Mouse (Mus musculus): ENCODE measurements around the gene Eomes. TPM values are rescaled to one million over a fixed set of nuclear protein-coding genes. Genes with fewer than 3 reads are reported as not detected.

Gene Eomes
- polyA plus RNA-seq, 1 experiment from 2014 or later, result 0.07 TPM

DNA sequence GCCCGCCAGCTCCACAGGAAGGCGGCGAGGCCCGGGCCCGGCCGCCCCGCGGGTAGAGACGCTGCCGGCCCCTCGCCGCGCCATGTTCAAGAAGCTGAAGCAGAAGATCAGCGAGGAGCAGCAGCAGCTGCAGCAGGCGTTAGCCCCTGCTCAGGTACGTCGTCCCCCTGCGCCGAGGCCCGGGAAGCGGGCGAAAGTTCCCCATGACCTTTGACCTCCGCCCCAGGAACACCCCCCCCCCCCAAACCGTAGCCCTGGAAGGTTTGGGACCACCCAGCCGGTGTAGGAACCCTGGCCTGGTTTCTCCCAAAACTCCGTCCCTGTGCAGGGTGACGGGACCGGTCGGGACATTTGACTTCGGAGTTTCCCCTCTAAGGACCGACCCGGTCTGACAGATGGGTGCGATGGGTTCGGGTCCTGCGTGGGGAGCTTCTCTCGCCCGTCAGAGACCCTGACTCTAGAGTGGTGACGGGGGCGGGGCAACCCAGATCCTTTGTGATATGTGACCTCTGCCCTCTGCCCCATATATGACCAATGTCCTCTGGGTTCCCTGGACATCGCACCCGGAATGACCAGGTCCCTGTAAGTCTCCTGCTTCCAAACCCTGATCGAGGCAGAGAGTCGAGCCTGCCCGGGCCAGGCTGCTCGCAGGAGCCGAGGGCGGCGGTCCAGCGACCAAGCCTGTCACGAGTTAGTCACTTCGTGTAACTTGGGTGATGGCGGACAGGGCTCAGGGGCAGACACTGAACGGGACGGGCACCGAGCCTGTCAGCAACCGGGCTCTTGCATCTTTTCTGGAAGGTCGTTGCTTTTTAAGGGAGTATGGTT, 28.6 kb downstream of the Eomes start:
- peak; percentile 47 for ATAC-seq (ENCODE audit: low read depth)
- 0% methylated on average over 39 of the region's 57 CpGs for WGBS
- peak overlapping the region; percentile 68 for H3K27ac ChIP-seq (replicated peaks; ENCODE audit: low read depth, low read length)

DNA sequence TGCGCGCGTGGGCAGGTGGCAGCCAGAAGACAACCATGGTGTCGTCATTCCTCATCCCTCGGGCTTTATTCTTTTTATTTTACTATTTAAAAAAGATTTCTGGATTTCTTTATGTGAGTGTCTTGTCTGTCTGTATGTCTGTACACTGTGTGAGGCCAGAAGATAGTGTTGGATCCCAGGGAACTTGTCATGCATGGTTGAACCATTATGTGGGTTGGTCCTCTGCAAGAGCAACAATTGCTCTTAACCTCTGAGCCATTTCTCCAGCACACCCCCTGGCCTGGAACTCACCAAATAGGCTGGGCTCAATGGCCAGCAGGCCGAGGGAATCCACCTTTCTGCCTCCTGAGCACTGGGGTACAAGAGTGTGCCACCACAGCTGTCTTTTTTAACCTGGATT, 29.5 kb downstream of the Eomes start:
- H3K4me2 ChIP-seq (ENCODE audit: low read depth, low read length), result peak overlapping the region; percentile 99
- DNase-seq (ENCODE audit: low spot score) (no peak), ATAC-seq (ENCODE audit: low read depth) (no peak)
- no peaks in the 10 kb centered on the region for H3K36me3 ChIP-seq (ENCODE audit: control insufficient read depth, insufficient read depth, low read length)
- H3K9me3 ChIP-seq (ENCODE audit: control insufficient read depth, low read length), result no peaks in the 10 kb centered on the region
- H3K9ac ChIP-seq (ENCODE audit: low read depth, low read length), result peak overlapping the region; percentile 28; the same call in 1 of the 2 replicates
- 84% methylated on average over 6 of the region's 6 CpGs for WGBS
- H3K4me3 ChIP-seq (ENCODE audit: low read depth, low read length), result peak overlapping the region; percentile 97
- no peak overlapping the region for H3K27ac ChIP-seq (replicated peaks; ENCODE audit: low read depth, low read length)
- peaks cover 17% of the 10 kb centered on the region; the same call in 1 of the 2 replicates for H3K4me1 ChIP-seq (ENCODE audit: control insufficient read depth, insufficient read depth, low read length)
- no peaks in the 10 kb centered on the region for H3K27me3 ChIP-seq (replicated peaks; ENCODE audit: control insufficient read depth, insufficient read depth, low read length)

More for the DNA sequence above, 28.6 kb downstream of the Eomes start:
- Histone ChIP-seq H3K9ac (ENCODE audit: low read depth, low read length) (peak overlapping the region; percentile 89), H3K36me3 (ENCODE audit: control insufficient read depth, insufficient read depth, low read length) (no peaks in the 10 kb centered on the region), H3K4me2 (ENCODE audit: low read depth, low read length) (peak overlapping the region; percentile 99), H3K4me1 (ENCODE audit: control insufficient read depth, insufficient read depth, low read length) (peaks cover 17% of the 10 kb centered on the region; the same call in 1 of the 2 replicates), H3K4me3 (ENCODE audit: low read depth, low read length) (peak overlapping the region; percentile 97), H3K9me3 (ENCODE audit: control insufficient read depth, low read length) (no peaks in the 10 kb centered on the region), H3K27me3 (replicated peaks; ENCODE audit: control insufficient read depth, insufficient read depth, low read length) (no peaks in the 10 kb centered on the region)
- DNase-seq (ENCODE audit: low spot score), result no peak

DNA sequence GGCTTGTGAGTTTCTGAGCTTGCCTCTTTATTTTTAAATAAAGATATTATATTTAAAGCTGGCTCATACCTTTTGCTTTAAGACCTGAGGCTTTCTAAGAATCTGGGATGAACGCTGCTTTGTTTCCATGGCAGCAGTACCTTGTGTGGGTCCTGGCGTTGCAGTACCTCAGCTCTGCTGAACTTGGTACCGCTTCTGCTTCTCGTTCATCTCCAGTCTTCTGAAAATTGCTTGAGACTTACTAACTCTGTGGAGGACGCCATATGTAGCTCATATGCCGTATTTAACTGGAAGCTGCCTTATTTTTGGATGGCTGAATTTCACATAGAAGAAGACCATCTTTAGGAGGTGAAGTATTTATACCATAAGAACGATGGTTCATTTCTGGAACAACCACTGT, 30.6 kb downstream of the Eomes start:
- Histone ChIP-seq H3K36me3 (ENCODE audit: control insufficient read depth, insufficient read depth, low read length) (no peaks in the 10 kb centered on the region), H3K9ac (ENCODE audit: low read depth, low read length) (no peak overlapping the region), H3K27ac (replicated peaks; ENCODE audit: low read depth, low read length) (no peak overlapping the region), H3K4me3 (ENCODE audit: low read depth, low read length) (no peak overlapping the region), H3K4me2 (ENCODE audit: low read depth, low read length) (0 out of 2 replicates have a peak overlapping the region, but pooled peaks have one; percentile 3), H3K27me3 (replicated peaks; ENCODE audit: control insufficient read depth, insufficient read depth, low read length) (no peaks in the 10 kb centered on the region), H3K9me3 (ENCODE audit: control insufficient read depth, low read length) (no peaks in the 10 kb centered on the region), H3K4me1 (ENCODE audit: control insufficient read depth, insufficient read depth, low read length) (peaks cover 17% of the 10 kb centered on the region; the same call in 1 of the 2 replicates)
- DNase-seq (ENCODE audit: low spot score) (no peak), ATAC-seq (ENCODE audit: low read depth) (no peak)
- WGBS, result 83% methylated on average over 7 of the region's 7 CpGs

DNA sequence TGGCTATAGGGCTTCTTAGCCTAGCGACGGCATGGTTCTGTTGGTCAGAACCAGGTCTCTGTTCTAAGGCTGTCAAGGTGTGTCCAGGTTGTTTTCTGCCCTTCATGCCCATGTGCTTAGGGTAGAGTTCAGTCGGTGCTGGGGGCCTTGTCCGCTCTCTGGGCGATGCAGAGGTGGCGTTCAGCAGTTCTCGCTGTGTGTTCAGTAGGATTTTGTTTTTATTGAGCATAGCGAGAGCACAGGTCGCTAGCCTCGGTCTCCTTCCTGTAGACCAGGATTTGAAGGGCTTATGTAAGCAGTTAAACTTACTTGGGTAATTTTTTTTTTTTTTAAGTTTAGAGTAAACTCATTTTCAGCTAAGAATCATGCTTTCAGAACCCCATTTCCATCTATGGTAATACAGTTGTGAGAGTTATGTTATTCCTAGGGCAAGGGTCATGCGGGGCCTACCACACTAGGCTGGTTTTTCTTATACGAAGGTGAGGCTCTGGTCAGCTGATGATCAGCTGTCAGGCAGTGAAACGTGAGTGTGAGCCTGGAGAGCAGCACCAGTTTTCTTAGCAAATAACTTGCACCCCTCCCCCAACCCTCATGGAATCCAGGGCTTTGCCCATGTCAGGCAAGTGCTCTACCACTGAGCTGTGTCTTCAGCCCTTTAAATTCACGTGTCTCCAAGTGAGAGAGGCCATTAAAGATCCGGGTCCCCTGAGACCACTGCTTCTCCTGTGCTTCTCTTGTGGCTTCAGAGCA, 33.1 kb downstream of the Eomes start:
- Histone ChIP-seq H3K27me3 (replicated peaks; ENCODE audit: control insufficient read depth, insufficient read depth, low read length) (no peaks in the 10 kb centered on the region), H3K9ac (ENCODE audit: low read depth, low read length) (no peak overlapping the region), H3K36me3 (ENCODE audit: control insufficient read depth, insufficient read depth, low read length) (peaks cover 21% of the 10 kb centered on the region), H3K4me2 (ENCODE audit: low read depth, low read length) (no peak overlapping the region), H3K27ac (replicated peaks; ENCODE audit: low read depth, low read length) (no peak overlapping the region), H3K4me3 (ENCODE audit: low read depth, low read length) (no peak overlapping the region), H3K9me3 (ENCODE audit: control insufficient read depth, low read length) (no peaks in the 10 kb centered on the region), H3K4me1 (ENCODE audit: control insufficient read depth, insufficient read depth, low read length) (peaks cover 15% of the 10 kb centered on the region; the same call in 1 of the 2 replicates)
- ATAC-seq (ENCODE audit: low read depth), result no peak
- DNase-seq (ENCODE audit: low spot score), result no peak
- 74% methylated on average over 15 of the region's 15 CpGs for WGBS

DNA sequence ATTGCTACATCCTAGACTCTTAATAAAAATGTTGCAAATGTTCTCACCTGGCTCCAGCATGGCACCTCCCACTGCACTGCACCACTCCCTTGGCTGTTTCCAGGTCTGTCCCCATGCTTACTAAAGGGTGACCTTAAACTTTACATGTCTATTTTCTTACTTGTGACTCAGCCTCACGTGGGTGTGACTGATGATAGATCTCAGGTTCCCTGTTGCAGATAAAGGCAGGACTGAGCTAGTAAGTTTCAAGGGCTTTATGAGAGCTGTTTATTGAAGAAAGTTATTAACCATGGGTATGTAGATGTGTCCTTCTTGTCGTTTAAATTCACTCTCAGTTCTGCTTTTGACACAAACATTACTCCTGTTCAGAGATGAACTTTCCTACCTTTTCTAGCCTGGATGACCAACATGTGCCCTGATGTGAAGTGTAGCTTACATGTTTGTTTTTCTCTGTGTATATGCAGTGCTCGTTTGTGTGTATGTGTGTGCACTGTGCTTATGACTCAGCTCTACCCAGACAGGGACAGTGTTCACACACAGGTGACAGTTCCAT, 34.7 kb downstream of the Eomes start:
- peaks cover 25% of the 10 kb centered on the region for H3K36me3 ChIP-seq (ENCODE audit: control insufficient read depth, insufficient read depth, low read length)
- no peak for DNase-seq (ENCODE audit: low spot score)
- WGBS, result 81% methylated on average over 3 of the region's 3 CpGs

DNA sequence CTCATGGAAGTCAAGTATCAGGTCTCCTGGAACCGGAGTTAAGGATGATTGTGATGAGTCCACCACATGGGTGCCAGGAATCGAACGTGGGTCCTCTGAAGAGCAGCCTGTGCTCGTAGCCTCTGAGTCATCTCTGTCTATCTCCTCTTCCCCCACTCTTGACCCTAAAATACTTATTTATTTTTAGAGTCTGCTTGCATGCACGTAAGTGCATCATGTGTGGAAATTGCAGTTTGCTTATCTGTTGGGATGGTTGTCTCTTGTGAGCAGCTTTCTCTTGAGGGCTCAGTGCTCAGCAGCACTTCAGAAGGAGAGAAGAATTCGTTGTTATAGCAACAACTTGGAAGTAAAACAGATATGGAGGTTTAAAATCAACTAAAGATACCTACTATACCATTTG, 37.5 kb downstream of the Eomes start:
- Histone ChIP-seq H3K4me1 (ENCODE audit: control insufficient read depth, insufficient read depth, low read length) (peaks cover 4% of the 10 kb centered on the region; the same call in 1 of the 2 replicates), H3K36me3 (ENCODE audit: control insufficient read depth, insufficient read depth, low read length) (peaks cover 25% of the 10 kb centered on the region), H3K27ac (replicated peaks; ENCODE audit: low read depth, low read length) (no peak overlapping the region), H3K4me3 (ENCODE audit: low read depth, low read length) (no peak overlapping the region), H3K9ac (ENCODE audit: low read depth, low read length) (no peak overlapping the region), H3K9me3 (ENCODE audit: control insufficient read depth, low read length) (no peaks in the 10 kb centered on the region), H3K4me2 (ENCODE audit: low read depth, low read length) (no peak overlapping the region), H3K27me3 (replicated peaks; ENCODE audit: control insufficient read depth, insufficient read depth, low read length) (no peaks in the 10 kb centered on the region)
- DNase-seq (ENCODE audit: low spot score) (no peak), ATAC-seq (ENCODE audit: low read depth) (no peak)
- 86% methylated on average over 6 of the region's 6 CpGs for WGBS

More for the DNA sequence above, 34.7 kb downstream of the Eomes start:
- Histone ChIP-seq H3K4me3 (ENCODE audit: low read depth, low read length) (no peak overlapping the region), H3K9ac (ENCODE audit: low read depth, low read length) (no peak overlapping the region), H3K9me3 (ENCODE audit: control insufficient read depth, low read length) (no peaks in the 10 kb centered on the region), H3K27ac (replicated peaks; ENCODE audit: low read depth, low read length) (no peak overlapping the region), H3K27me3 (replicated peaks; ENCODE audit: control insufficient read depth, insufficient read depth, low read length) (no peaks in the 10 kb centered on the region), H3K4me1 (ENCODE audit: control insufficient read depth, insufficient read depth, low read length) (0 out of 2 replicates have a peak, but pooled peaks cover 6% of the 10 kb centered on the region), H3K4me2 (ENCODE audit: low read depth, low read length) (no peak overlapping the region)
- no peak for ATAC-seq (ENCODE audit: low read depth)

DNA sequence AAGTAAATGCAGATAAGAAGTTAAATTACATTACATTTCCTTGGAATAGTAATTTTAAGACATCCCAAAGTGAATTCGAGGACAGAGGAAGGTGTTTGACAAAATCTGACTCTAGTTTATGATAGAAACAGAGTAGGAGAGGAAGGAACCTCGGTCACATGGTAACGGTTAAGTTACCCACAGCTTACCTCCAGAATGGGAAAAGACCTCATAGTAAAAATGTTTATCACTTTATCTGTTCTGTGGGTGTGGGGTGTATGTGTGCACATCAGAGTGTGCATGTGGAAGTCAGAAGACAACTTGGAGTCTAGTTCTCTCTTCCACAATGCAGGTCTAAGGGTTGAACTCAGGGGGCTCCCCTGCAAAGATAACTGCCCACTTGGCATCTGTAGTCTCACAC, 38.1 kb downstream of the Eomes start:
- WGBS, result 88% methylated on average over 3 of the region's 3 CpGs
- peaks cover 25% of the 10 kb centered on the region for H3K36me3 ChIP-seq (ENCODE audit: control insufficient read depth, insufficient read depth, low read length)
- ATAC-seq (ENCODE audit: low read depth), result no peak
- H3K4me3 ChIP-seq (ENCODE audit: low read depth, low read length), result no peak overlapping the region
- DNase-seq (ENCODE audit: low spot score), result no peak
- H3K9me3 ChIP-seq (ENCODE audit: control insufficient read depth, low read length), result no peaks in the 10 kb centered on the region
- peaks cover 8% of the 10 kb centered on the region; the same call in 1 of the 2 replicates for H3K4me1 ChIP-seq (ENCODE audit: control insufficient read depth, insufficient read depth, low read length)
- no peak overlapping the region for H3K9ac ChIP-seq (ENCODE audit: low read depth, low read length)
- no peak overlapping the region for H3K4me2 ChIP-seq (ENCODE audit: low read depth, low read length)
- no peaks in the 10 kb centered on the region for H3K27me3 ChIP-seq (replicated peaks; ENCODE audit: control insufficient read depth, insufficient read depth, low read length)
- no peak overlapping the region for H3K27ac ChIP-seq (replicated peaks; ENCODE audit: low read depth, low read length)

DNA sequence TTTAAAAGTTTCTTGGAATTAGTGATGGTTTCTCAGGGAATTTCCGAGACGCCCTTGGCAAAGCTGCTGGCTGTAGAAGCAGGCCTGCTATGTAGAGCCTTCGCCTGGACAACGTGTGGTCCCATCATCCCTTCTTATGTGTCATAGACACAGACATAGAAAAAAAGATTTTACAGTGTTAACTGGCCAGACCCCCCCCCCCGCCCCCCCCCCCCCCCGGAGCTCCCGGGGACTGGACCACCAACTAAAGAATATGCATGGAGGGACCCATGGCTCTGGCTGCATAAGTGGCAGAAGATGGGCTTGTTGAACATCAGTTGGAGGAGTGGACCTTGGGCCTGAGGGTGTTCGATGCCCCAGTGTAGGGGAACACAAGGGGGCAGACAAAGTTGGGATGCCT, 39.6 kb downstream of the Eomes start:
- WGBS, result 78% methylated on average over 6 of the region's 8 CpGs
- Histone ChIP-seq H3K36me3 (ENCODE audit: control insufficient read depth, insufficient read depth, low read length) (peaks cover 29% of the 10 kb centered on the region), H3K4me1 (ENCODE audit: control insufficient read depth, insufficient read depth, low read length) (peaks cover 8% of the 10 kb centered on the region; the same call in 1 of the 2 replicates), H3K4me2 (ENCODE audit: low read depth, low read length) (no peak overlapping the region), H3K27ac (replicated peaks; ENCODE audit: low read depth, low read length) (no peak overlapping the region), H3K27me3 (replicated peaks; ENCODE audit: control insufficient read depth, insufficient read depth, low read length) (no peaks in the 10 kb centered on the region), H3K9me3 (ENCODE audit: control insufficient read depth, low read length) (no peaks in the 10 kb centered on the region), H3K4me3 (ENCODE audit: low read depth, low read length) (no peak overlapping the region), H3K9ac (ENCODE audit: low read depth, low read length) (no peak overlapping the region)
- ATAC-seq (ENCODE audit: low read depth) (no peak), DNase-seq (ENCODE audit: low spot score) (no peak)

Data from embryonic facial prominence, embryonic 14.5 days (tissue).